Mouse (Mus musculus) kidney, adult 2 months (tissue): ENCODE measurements at regions not wholly inside any gene's neighbourhood (a gene's known extent, or its start where the extent isn't known, plus 50 kb on each side); places are given as distances from the start of the nearest gene placed in this dataset.

Experiments
- CTCF ChIP-seq: fragments of 200-500 bp; conservative IDR thresholded peaks from 2 replicates; pipeline ENCODE4 v1.5.1; 2011; ENCODE audit warnings: low read depth, mild to moderate bottlenecking, control low read depth, low read length, moderate library complexity, mixed read lengths; ENCODE audit not compliant: insufficient read depth, insufficient read length
- POLR2A ChIP-seq: fragments of 200-500 bp; IDR thresholded peaks from one replicate; pipeline ENCODE4 v1.6.1; 2011; ENCODE audit warnings: low read depth, low read length, control low read depth

GRCm38 (mm10) chr10:118961713-118962181 is 91.7 kb upstream of the Dyrk2 start:
- TF ChIP-seq POLR2A (no peak), CTCF (no peak)
